Mouse (Mus musculus): ENCODE data around the gene Coro2b.

Coro2b gene

GRCm38 (mm10) chr9:62406423-62407013, 130.3 kb downstream of the Coro2b start:
- intact Hi-C loops (cut with DNase I), result loop anchor here (10.0 kb wide), 1 partner anchor 128 kb away; the partner anchor contains the start of gene Coro2b

- intact Hi-C loops (cut with DNase I), result loop anchor here (10.0 kb wide), 1 partner anchor 133 kb away; the partner anchor contains the start of gene Coro2b
Measured at GRCm38 (mm10) chr9:62401589-62401988, 135.3 kb downstream of the Coro2b start.

GRCm38 (mm10) chr9:62400531-62401170, 136.2 kb downstream of the Coro2b start:
- intact Hi-C loops (cut with DNase I), result loop anchor here (10.0 kb wide), 1 partner anchor 134 kb away; the partner anchor contains the start of gene Coro2b

GRCm38 (mm10) chr9:62394163-62394562, 142.7 kb downstream of the Coro2b start:
- intact Hi-C loops (cut with DNase I), result no loop called here

GRCm38 (mm10) chr9:62393531-62393930, 143.3 kb downstream of the Coro2b start:
- intact Hi-C loops (cut with DNase I), result no loop called here

GRCm38 (mm10) chr9:62389735-62390134, 147.1 kb downstream of the Coro2b start:
- intact Hi-C loops (cut with DNase I), result no loop called here

- intact Hi-C loops (cut with DNase I), result no loop called here
Measured at GRCm38 (mm10) chr9:62385727-62386518, 150.9 kb downstream of the Coro2b start.

GRCm38 (mm10) chr9:62385062-62385461, 151.8 kb downstream of the Coro2b start:
- intact Hi-C loops (cut with DNase I), result no loop called here

GRCm38 (mm10) chr9:62382519-62383084, 154.2 kb downstream of the Coro2b start:
- intact Hi-C loops (cut with DNase I), result no loop called here

- intact Hi-C loops (cut with DNase I), result no loop called here
Measured at GRCm38 (mm10) chr9:62381402-62381913, 155.4 kb downstream of the Coro2b start.

GRCm38 (mm10) chr9:62380351-62380750, 156.5 kb downstream of the Coro2b start:
- intact Hi-C loops (cut with DNase I), result no loop called here

- intact Hi-C loops (cut with DNase I), result no loop called here
Measured at GRCm38 (mm10) chr9:62377897-62378296, 158.9 kb downstream of the Coro2b start.

GRCm38 (mm10) chr9:62374276-62374675, 162.6 kb downstream of the Coro2b start:
- intact Hi-C loops (cut with DNase I), result loop anchor here (2.0 kb wide), 2 partner anchors 41 to 81 kb away; no protein-coding TSS in a partner anchor

GRCm38 (mm10) chr9:62373222-62374123, 163.4 kb downstream of the Coro2b start:
- intact Hi-C loops (cut with DNase I), result loop anchor here (2.0 kb wide), 3 partner anchors 33 to 81 kb away; partner anchors contain the start of gene Anp32a

GRCm38 (mm10) chr9:62372556-62373221, 164.2 kb downstream of the Coro2b start:
- intact Hi-C loops (cut with DNase I), result loop anchor here (2.0 kb wide), 1 partner anchor 32 kb away; the partner anchor contains the start of gene Anp32a

- intact Hi-C loops (cut with DNase I), result loop anchor here (2.0 kb wide), 1 partner anchor 31 kb away; the partner anchor contains the start of gene Anp32a
Measured at GRCm38 (mm10) chr9:62371745-62372555, 164.9 kb downstream of the Coro2b start.

- intact Hi-C loops (cut with DNase I), result no loop called here
Measured at GRCm38 (mm10) chr9:62370648-62371280, 166.1 kb downstream of the Coro2b start.

- intact Hi-C loops (cut with DNase I), result no loop called here
Measured at GRCm38 (mm10) chr9:62370186-62370585, 166.7 kb downstream of the Coro2b start.
